Mouse (Mus musculus): ENCODE measurements around the gene Ryr3. TPM values are rescaled to one million over a fixed set of nuclear protein-coding genes. Genes with fewer than 3 reads are reported as not detected.

Ryr3 gene
- polyA plus RNA-seq, 1 experiment from 2014 or later: 0.19 TPM

DNA sequence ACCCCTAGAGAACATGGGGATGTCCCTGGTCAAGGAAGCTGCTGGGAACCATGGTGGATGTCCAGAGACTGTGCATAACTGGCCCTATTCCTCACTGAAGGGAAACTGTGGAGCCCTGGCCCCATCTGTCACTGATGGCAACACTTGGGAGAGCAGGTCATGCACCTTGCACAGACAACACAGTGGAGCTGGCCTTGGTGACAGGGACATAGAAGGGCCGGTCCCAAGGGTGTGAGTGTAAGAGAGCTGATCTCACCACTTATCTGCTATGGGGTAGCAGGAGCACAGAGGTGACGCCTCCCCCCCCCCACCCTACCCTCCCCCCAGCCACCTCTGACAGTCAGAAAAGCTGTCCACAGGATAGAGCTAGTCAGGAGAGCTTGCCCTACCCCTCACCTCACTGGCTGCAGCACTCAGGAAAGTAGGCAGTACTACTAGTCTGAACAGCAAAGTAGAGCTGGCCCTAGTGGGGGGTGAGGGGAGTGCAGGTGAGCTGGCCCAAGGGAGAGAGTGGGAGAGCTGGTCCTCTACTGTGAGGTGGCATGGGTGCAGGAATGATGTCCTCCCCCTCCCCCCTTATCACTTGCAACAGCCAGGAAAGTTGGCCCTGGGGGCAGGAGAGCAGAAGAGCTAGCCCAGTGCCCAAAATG is 17.7 kb downstream of the Ryr3 start:
- H3K4me2 ChIP-seq (ENCODE audit: low read depth, low read length): no peak overlapping the region
- no peaks in the 10 kb centered on the region for H3K4me1 ChIP-seq (ENCODE audit: control insufficient read depth, low read depth, low read length)
- no peak for ATAC-seq (ENCODE audit: low read depth)
- no peaks in the 10 kb centered on the region for H3K9me3 ChIP-seq (replicated peaks; ENCODE audit: control insufficient read depth, low read length)
- no peak overlapping the region for H3K27ac ChIP-seq (ENCODE audit: low read length)
- no peak overlapping the region for H3K9ac ChIP-seq (ENCODE audit: low read depth, low read length)
- H3K27me3 ChIP-seq (ENCODE audit: control insufficient read depth, insufficient read depth, low read depth, low read length): no peaks in the 10 kb centered on the region
- 45% methylated on average over 2 of the region's 2 CpGs for whole genome bisulfite sequencing (ENCODE audit: insufficient replicate concordance)
- no peak overlapping the region for H3K4me3 ChIP-seq (ENCODE audit: low read depth, low read length)
- no peaks in the 10 kb centered on the region for H3K36me3 ChIP-seq (ENCODE audit: control insufficient read depth, insufficient read depth)

DNA sequence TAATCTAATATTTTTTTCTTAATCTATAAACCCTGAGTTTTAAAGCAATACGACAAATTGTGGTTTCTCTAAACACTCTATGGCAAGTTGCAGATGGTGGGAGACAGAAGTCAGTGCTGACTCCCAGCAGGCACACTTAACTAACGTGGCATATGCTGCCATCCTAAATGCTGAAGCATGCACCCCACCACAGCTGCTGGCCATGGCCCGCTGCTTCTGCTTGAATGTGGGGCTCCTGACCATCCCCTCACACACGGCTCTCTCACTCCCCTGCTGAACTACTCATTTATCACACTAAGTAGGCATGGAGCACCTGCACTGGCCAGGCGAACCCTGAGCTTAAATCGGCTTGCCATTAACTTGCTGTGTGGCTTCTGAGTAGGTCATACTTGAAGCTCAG is 29.7 kb downstream of the Ryr3 start:
- no peak overlapping the region for H3K9ac ChIP-seq (ENCODE audit: low read depth, low read length)
- ATAC-seq (ENCODE audit: low read depth): no peak
- no peaks in the 10 kb centered on the region for H3K36me3 ChIP-seq (ENCODE audit: control insufficient read depth, insufficient read depth)
- H3K27ac ChIP-seq (ENCODE audit: low read length): no peak overlapping the region
- H3K9me3 ChIP-seq (replicated peaks; ENCODE audit: control insufficient read depth, low read length): no peaks in the 10 kb centered on the region
- WGBS (ENCODE audit: insufficient replicate concordance): 57% methylated on average over 6 of the region's 6 CpGs
- no peaks in the 10 kb centered on the region for H3K27me3 ChIP-seq (ENCODE audit: control insufficient read depth, insufficient read depth, low read depth, low read length)
- no peak overlapping the region for H3K4me3 ChIP-seq (ENCODE audit: low read depth, low read length)
- no peak overlapping the region for H3K4me2 ChIP-seq (ENCODE audit: low read depth, low read length)
- no peaks in the 10 kb centered on the region for H3K4me1 ChIP-seq (ENCODE audit: control insufficient read depth, low read depth, low read length)

DNA sequence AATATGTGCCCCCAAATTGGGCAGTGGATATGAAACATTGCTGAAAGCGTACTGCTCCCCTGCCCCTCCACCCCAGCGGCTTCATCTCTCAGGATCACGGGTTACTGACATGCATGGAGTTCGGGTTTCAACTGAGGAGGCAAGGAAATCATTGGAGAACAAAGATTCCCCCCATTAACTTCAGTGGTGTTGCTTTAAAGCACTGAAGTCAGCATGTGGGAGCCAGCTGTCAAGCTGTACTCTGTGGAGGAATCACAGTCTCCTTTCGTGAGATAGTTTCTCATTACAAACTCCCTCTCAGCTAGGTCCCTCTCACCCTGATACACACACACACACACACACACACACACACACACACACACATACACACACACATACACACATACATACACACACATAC is 35.2 kb downstream of the Ryr3 start:
- Histone ChIP-seq H3K9ac (ENCODE audit: low read depth, low read length) (no peak overlapping the region), H3K4me3 (ENCODE audit: low read depth, low read length) (no peak overlapping the region), H3K36me3 (ENCODE audit: control insufficient read depth, insufficient read depth) (no peaks in the 10 kb centered on the region), H3K4me1 (ENCODE audit: control insufficient read depth, low read depth, low read length) (no peaks in the 10 kb centered on the region), H3K27me3 (ENCODE audit: control insufficient read depth, insufficient read depth, low read depth, low read length) (no peaks in the 10 kb centered on the region), H3K9me3 (replicated peaks; ENCODE audit: control insufficient read depth, low read length) (no peaks in the 10 kb centered on the region), H3K4me2 (ENCODE audit: low read depth, low read length) (no peak overlapping the region), H3K27ac (ENCODE audit: low read length) (no peak overlapping the region)
- 40% methylated on average over 5 of the region's 5 CpGs for WGBS (ENCODE audit: insufficient replicate concordance)
- no peak for ATAC-seq (ENCODE audit: low read depth)

DNA sequence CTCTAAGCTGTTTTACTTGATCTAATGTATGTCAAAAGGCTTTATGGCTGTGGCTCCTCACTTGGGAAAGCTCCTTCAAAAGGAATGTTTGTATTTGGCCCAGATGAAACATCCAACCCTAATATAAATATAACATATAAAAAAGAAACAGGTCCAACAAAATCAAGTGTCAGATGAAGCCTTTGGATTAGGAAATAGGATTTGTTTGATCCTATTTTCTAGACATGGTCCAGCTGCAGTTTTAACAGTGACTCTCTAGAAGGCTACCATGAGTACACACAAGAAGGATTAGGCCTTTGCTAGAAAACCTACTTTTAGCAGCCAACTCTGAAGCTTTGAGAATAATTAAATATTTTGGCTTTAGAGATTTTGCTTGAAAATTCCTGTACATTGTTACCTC is 38.8 kb downstream of the Ryr3 start:
- H3K4me1 ChIP-seq (ENCODE audit: control insufficient read depth, low read depth, low read length): no peaks in the 10 kb centered on the region
- no peak overlapping the region for H3K27ac ChIP-seq (ENCODE audit: low read length)
- no peak overlapping the region for H3K4me2 ChIP-seq (ENCODE audit: low read depth, low read length)
- H3K4me3 ChIP-seq (ENCODE audit: low read depth, low read length): no peak overlapping the region
- no peaks in the 10 kb centered on the region for H3K27me3 ChIP-seq (ENCODE audit: control insufficient read depth, insufficient read depth, low read depth, low read length)
- no peaks in the 10 kb centered on the region for H3K36me3 ChIP-seq (ENCODE audit: control insufficient read depth, insufficient read depth)
- no peaks in the 10 kb centered on the region for H3K9me3 ChIP-seq (replicated peaks; ENCODE audit: control insufficient read depth, low read length)
- ATAC-seq (ENCODE audit: low read depth): no peak
- no peak overlapping the region for H3K9ac ChIP-seq (ENCODE audit: low read depth, low read length)

DNA sequence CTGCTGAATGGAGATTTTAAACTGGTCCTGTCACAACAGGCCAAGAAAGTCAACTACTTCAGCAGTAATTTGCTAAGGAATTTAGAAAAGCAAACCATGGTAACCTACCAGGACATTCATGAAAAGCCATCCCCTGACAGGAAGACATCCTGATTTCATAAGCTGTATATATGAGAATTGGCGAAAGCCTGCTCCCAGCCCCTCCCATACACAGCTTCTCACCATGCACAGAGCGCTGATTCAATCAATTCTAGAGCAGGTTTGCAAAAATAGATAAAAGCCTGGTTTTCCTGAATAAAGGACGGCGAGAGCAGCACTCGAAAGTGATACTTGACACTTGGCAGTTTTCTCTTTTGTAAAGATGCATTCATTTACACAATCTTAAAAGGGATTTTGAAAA is 40.6 kb downstream of the Ryr3 start:
- Histone ChIP-seq H3K27ac (ENCODE audit: low read length) (no peak overlapping the region), H3K27me3 (ENCODE audit: control insufficient read depth, insufficient read depth, low read depth, low read length) (no peaks in the 10 kb centered on the region), H3K4me2 (ENCODE audit: low read depth, low read length) (no peak overlapping the region), H3K4me3 (ENCODE audit: low read depth, low read length) (no peak overlapping the region), H3K9me3 (replicated peaks; ENCODE audit: control insufficient read depth, low read length) (no peaks in the 10 kb centered on the region), H3K36me3 (ENCODE audit: control insufficient read depth, insufficient read depth) (no peaks in the 10 kb centered on the region), H3K4me1 (ENCODE audit: control insufficient read depth, low read depth, low read length) (no peaks in the 10 kb centered on the region), H3K9ac (ENCODE audit: low read depth, low read length) (no peak overlapping the region)
- 65% methylated on average over 5 of the region's 5 CpGs for WGBS (ENCODE audit: insufficient replicate concordance)
- ATAC-seq (ENCODE audit: low read depth): no peak

DNA sequence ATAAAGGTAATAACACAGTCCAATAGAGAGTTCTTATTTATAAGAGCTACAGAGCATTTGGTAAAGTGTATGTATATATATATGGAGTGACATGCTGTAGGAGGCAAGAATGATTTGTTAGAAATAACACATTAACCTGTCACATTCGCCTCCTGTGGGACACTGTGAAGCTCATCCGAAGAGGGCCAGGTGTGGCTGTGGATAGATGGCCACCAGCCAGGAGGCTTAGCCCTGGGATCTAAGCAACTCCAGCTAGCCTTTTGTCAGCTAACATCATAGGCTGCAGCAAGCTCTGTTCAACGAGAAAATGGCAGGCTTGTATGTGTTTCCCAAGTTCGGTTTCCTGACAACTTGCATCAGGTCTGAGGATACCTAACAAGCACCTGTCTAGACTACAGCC is 48.8 kb downstream of the Ryr3 start:
- no peak for ATAC-seq (ENCODE audit: low read depth)
- H3K27me3 ChIP-seq (ENCODE audit: control insufficient read depth, insufficient read depth, low read depth, low read length): no peaks in the 10 kb centered on the region
- 62% methylated on average over 4 of the region's 4 CpGs for WGBS (ENCODE audit: insufficient replicate concordance)
- no peak overlapping the region for H3K4me3 ChIP-seq (ENCODE audit: low read depth, low read length)
- H3K4me2 ChIP-seq (ENCODE audit: low read depth, low read length): no peak overlapping the region
- no peaks in the 10 kb centered on the region for H3K36me3 ChIP-seq (ENCODE audit: control insufficient read depth, insufficient read depth)
- H3K4me1 ChIP-seq (ENCODE audit: control insufficient read depth, low read depth, low read length): no peaks in the 10 kb centered on the region
- no peak overlapping the region for H3K9ac ChIP-seq (ENCODE audit: low read depth, low read length)
- no peak overlapping the region for H3K27ac ChIP-seq (ENCODE audit: low read length)
- no peaks in the 10 kb centered on the region for H3K9me3 ChIP-seq (replicated peaks; ENCODE audit: control insufficient read depth, low read length)

DNA sequence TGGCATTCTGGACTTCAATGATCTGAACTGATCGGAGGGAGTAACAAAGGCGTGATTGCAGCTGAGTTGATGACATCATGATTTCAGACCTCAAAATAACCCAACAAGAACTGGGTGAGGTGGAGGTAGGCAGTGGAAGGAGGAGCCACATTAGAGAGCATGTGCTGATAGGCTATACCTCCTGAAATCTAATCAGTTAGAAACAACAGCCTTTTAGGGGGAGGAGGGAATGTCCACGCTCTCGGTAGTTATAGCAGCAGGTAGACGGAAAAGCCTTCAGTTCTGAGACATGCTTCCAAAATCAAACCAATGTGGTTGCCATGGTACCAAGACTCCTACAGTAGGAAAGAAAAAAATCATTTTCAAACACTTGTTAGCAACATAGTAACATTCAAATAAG is 55.4 kb downstream of the Ryr3 start:
- H3K9ac ChIP-seq (ENCODE audit: low read depth, low read length): no peak overlapping the region
- H3K36me3 ChIP-seq (ENCODE audit: control insufficient read depth, insufficient read depth): no peaks in the 10 kb centered on the region
- no peak overlapping the region for H3K4me3 ChIP-seq (ENCODE audit: low read depth, low read length)
- H3K4me1 ChIP-seq (ENCODE audit: control insufficient read depth, low read depth, low read length): no peaks in the 10 kb centered on the region
- H3K4me2 ChIP-seq (ENCODE audit: low read depth, low read length): no peak overlapping the region
- H3K9me3 ChIP-seq (replicated peaks; ENCODE audit: control insufficient read depth, low read length): no peaks in the 10 kb centered on the region
- no peak overlapping the region for H3K27ac ChIP-seq (ENCODE audit: low read length)
- no peaks in the 10 kb centered on the region for H3K27me3 ChIP-seq (ENCODE audit: control insufficient read depth, insufficient read depth, low read depth, low read length)
- 62% methylated on average over 5 of the region's 5 CpGs for WGBS (ENCODE audit: insufficient replicate concordance)
- ATAC-seq (ENCODE audit: low read depth): no peak

DNA sequence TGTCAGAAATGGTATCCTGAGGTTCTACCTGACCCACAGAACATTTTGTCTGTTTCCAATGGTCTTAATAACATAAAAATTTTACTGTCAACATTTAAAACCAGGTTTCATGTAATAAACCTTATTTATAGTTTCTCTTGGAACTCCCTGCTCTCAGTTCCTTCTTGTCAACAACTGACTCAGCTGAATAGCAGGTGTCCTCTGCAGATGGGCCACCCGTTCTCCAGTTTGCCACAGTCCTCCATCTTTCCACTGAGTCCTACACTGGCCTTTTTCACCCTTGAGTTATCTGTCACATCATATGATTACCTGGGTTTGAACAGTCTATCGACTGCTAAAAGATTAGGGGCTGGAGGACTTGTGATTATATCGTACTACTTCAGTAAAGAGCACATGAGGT is 79.1 kb downstream of the Ryr3 start:
- no peak overlapping the region for H3K9ac ChIP-seq (ENCODE audit: low read depth, low read length)
- no peaks in the 10 kb centered on the region for H3K36me3 ChIP-seq (ENCODE audit: control insufficient read depth, insufficient read depth)
- H3K27ac ChIP-seq (ENCODE audit: low read length): no peak overlapping the region
- no peaks in the 10 kb centered on the region for H3K9me3 ChIP-seq (replicated peaks; ENCODE audit: control insufficient read depth, low read length)
- 47% methylated on average over 3 of the region's 3 CpGs for WGBS (ENCODE audit: insufficient replicate concordance)
- H3K27me3 ChIP-seq (ENCODE audit: control insufficient read depth, insufficient read depth, low read depth, low read length): no peaks in the 10 kb centered on the region
- H3K4me1 ChIP-seq (ENCODE audit: control insufficient read depth, low read depth, low read length): no peaks in the 10 kb centered on the region
- no peak for ATAC-seq (ENCODE audit: low read depth)
- no peak overlapping the region for H3K4me2 ChIP-seq (ENCODE audit: low read depth, low read length)
- no peak overlapping the region for H3K4me3 ChIP-seq (ENCODE audit: low read depth, low read length)

- H3K4me3 ChIP-seq (ENCODE audit: low read depth, low read length): no peak overlapping the region
- H3K27me3 ChIP-seq (ENCODE audit: control insufficient read depth, insufficient read depth, low read depth, low read length): no peaks in the 10 kb centered on the region
- no peak overlapping the region for H3K27ac ChIP-seq (ENCODE audit: low read length)
- ATAC-seq (ENCODE audit: low read depth): no peak
- H3K36me3 ChIP-seq (ENCODE audit: control insufficient read depth, insufficient read depth): no peaks in the 10 kb centered on the region
- H3K9me3 ChIP-seq (replicated peaks; ENCODE audit: control insufficient read depth, low read length): no peaks in the 10 kb centered on the region
- no peak overlapping the region for H3K4me2 ChIP-seq (ENCODE audit: low read depth, low read length)
- 46% methylated on average over 1 of the region's 1 CpGs for WGBS (ENCODE audit: insufficient replicate concordance)
- no peak overlapping the region for H3K9ac ChIP-seq (ENCODE audit: low read depth, low read length)
- H3K4me1 ChIP-seq (ENCODE audit: control insufficient read depth, low read depth, low read length): no peaks in the 10 kb centered on the region
These were observed 93.4 kb downstream of the Ryr3 start for GRCm38 (mm10) chr2:113123476-113123875.

Measured in liver, embryonic 16.5 days (tissue).